Mouse (Mus musculus) neural tube, embryonic 15.5 days (tissue): ENCODE data around the gene Atp10b. TPM values are rescaled to one million over a fixed set of nuclear protein-coding genes. Genes with fewer than 3 reads are reported as not detected.

Experiments
- ATAC-seq: fragments of 200-750 bp; cut with Nextera tagmentation; 2 replicates; pipeline ENCODE4 v1.8.0; 2017; ENCODE audit warnings: mild to moderate bottlenecking, moderate TSS enrichment, moderate library complexity; ENCODE audit not compliant: low FRiP score
- H3K27ac ChIP-seq: fragments of 300-500 bp; sonication (generic); replicated peaks from 2 replicates; pipeline ENCODE4 v1.5.1; 2015; ENCODE audit warnings: mild to moderate bottlenecking, inconsistent platforms
- H3K27me3 ChIP-seq: fragments of 300-500 bp; sonication (generic); replicated peaks from 2 replicates; pipeline ENCODE4 v1.6.1; 2015; ENCODE audit warnings: inconsistent platforms
- H3K36me3 ChIP-seq: fragments of 300-500 bp; sonication (generic); 2 replicates; pipeline ENCODE4 v1.6.1; 2015; ENCODE audit warnings: inconsistent platforms
- H3K4me1 ChIP-seq: fragments of 300-500 bp; sonication (generic); 2 replicates; pipeline ENCODE4 v1.6.1; 2015; ENCODE audit warnings: inconsistent platforms
- H3K4me2 ChIP-seq: fragments of 300-500 bp; sonication (generic); 2 replicates; pipeline ENCODE4 v1.6.1; 2015; ENCODE audit warnings: inconsistent platforms, mild to moderate bottlenecking, moderate library complexity
- H3K4me3 ChIP-seq: fragments of 300-500 bp; sonication (generic); replicated peaks from 2 replicates; pipeline ENCODE4 v1.5.1; 2015; ENCODE audit warnings: mild to moderate bottlenecking, inconsistent platforms
- H3K9ac ChIP-seq: fragments of 300-500 bp; sonication (generic); replicated peaks from 2 replicates; pipeline ENCODE4 v1.6.1; 2015; ENCODE audit warnings: mild to moderate bottlenecking, inconsistent platforms
- H3K9me3 ChIP-seq: fragments of 300-500 bp; sonication (generic); replicated peaks from 2 replicates; pipeline ENCODE4 v1.6.1; 2016; ENCODE audit warnings: inconsistent platforms
- WGBS: fragments of 180-500 bp; shearing (Covaris S2); methylation state at CpG from one replicate; pipeline ENCODE4 v1.1.7; 2015; ENCODE audit warnings: mixed read lengths; 5-methylcytosine and 5-hydroxymethylcytosine counted together
- polyA plus RNA-seq: library from polyadenylated mRNA; unstranded; fragments of >200 nt; fragmentation: Nextera tagmentation; extraction: Ambion mirVana; gene quantifications from 2 replicates; pipeline ENCODE4 v1.2.1, GENCODE M21; 2015

Atp10b gene
- polyA plus RNA-seq, 1 experiment from 2014 or later: 0.15 TPM

DNA sequence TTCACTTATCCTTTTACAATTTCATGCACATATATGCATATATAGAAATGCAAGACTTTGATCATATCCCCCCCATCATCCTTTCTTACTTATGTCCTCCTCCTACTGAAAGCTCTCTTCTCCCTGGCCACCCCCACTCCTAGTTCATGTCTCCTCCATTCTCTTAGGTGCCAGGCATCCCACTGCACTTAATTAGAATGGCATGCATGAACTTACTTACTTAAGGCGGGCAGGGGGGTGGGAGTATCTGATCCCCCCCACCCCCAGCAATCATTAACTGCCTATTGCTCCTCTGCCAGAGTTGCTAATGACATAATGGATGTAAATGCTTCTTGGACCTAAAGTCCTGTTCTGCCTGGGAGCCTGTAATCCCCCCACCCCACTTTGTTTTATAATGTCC, 9.1 kb downstream of the Atp10b start:
- ATAC-seq: no peak

DNA sequence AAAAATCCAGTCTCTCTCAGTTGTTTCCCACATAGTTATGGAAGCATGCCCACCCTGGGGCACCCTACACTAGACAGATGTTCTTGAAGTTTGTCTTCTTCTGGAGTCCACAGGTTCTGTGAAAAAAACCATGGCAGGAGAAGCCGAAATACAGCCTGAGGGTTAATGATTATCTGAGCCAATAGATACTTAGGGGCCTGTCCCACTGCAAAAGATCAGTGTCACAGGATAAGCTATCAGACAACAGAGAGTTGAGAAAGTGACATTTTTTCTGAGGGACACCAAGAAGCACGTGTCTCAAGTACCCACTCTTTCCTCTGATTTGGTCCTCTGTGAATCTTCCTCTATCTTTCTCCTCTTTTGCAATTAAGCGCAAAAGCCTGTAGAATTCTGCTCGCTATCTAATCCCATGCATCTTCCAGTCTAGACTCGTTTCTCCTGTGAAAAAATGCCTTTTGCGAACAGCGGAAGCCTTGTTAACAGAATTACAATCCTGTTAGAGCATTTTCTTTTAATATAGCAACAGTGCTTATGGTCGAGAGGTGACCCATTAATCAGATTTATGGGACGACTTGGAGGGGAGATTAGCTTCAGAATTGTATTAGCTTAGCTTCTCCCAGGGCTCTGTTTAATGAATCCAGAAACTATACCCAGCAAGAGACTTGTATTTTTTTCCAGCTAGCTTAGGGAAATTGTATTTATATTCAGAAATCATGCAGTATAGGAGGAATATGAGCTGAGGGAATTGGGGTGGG, 10.7 kb downstream of the Atp10b start:
- H3K36me3 ChIP-seq: no peaks in the 10 kb centered on the region
- H3K4me3 ChIP-seq: no peak overlapping the region
- H3K9ac ChIP-seq: no peak overlapping the region
- H3K27ac ChIP-seq: no peak overlapping the region
- H3K4me1 ChIP-seq: peaks cover 6% of the 10 kb centered on the region
- H3K9me3 ChIP-seq: no peaks in the 10 kb centered on the region
- peak; percentile 74; the same call in 1 of the 2 replicates for ATAC-seq
- 46% methylated on average over 9 of the region's 9 CpGs for WGBS
- no peaks in the 10 kb centered on the region for H3K27me3 ChIP-seq
- H3K4me2 ChIP-seq: no peak overlapping the region

More for the DNA sequence above, 9.1 kb downstream of the Atp10b start:
- H3K9ac ChIP-seq: no peak overlapping the region
- H3K36me3 ChIP-seq: no peaks in the 10 kb centered on the region
- H3K27me3 ChIP-seq: no peaks in the 10 kb centered on the region
- peaks cover 6% of the 10 kb centered on the region for H3K4me1 ChIP-seq
- WGBS: 41% methylated on average over 1 of the region's 1 CpGs
- H3K4me2 ChIP-seq: no peak overlapping the region
- H3K4me3 ChIP-seq: no peak overlapping the region
- no peak overlapping the region for H3K27ac ChIP-seq
- no peaks in the 10 kb centered on the region for H3K9me3 ChIP-seq

DNA sequence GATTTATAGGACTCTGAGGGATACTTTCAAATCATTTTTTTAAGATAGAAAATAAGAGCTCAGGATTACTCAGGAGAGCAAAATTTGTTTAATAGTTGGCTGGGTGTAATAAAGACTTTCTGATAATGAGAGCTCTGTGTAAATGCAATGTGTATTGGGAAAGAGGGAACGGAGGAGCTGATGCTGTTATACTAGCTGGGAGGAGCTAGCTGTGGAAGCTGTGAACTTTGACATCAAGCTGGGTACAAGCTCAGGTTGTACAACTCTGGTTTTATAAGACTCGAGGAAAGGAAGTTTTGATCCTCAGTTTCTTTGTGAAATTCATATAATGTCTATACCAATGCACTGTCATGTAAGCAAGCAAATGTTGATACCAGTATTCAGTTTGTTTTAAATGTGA, 20.9 kb downstream of the Atp10b start:
- H3K36me3 ChIP-seq: no peaks in the 10 kb centered on the region
- no peaks in the 10 kb centered on the region for H3K4me1 ChIP-seq
- H3K9me3 ChIP-seq: no peaks in the 10 kb centered on the region
- H3K4me2 ChIP-seq: no peak overlapping the region
- H3K27me3 ChIP-seq: no peaks in the 10 kb centered on the region
- no peak overlapping the region for H3K27ac ChIP-seq
- H3K9ac ChIP-seq: no peak overlapping the region
- 78% methylated on average over 2 of the region's 2 CpGs for WGBS
- no peak overlapping the region for H3K4me3 ChIP-seq
- ATAC-seq: no peak

DNA sequence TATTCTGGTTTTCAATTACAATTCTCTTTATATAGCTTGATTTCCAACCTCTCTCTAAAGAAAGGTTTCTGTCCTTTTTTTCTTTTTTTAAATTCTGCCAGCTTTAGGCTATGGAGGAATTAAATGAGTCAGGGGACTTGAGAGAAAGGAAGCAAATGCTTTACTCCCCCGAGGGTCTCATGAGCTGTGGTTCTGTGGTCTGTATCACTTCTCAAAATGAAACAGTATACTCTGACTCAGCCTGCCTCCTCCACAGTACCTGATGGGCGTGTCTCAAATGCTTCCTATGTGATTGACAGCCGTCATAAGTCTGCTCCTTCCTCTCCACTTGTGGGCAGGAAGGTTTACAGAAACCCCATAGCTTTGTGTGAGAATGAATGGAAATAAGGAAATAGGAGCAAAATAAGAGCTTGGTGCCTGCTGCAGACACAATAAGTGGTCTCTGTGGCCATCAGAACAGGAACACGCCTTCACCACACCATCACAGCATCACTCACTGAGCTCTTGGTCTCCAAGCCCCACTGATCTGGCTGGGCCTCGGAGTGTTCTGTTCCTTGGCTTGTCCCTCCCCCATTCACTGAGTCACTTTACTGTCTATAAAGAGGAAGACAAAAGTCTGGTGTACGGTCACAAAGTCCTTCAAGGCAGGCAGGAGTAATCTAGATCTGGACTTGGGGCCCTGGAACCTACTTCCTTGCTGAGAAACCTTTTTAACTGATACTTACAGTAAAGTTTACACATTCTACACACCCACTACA, 24.9 kb downstream of the Atp10b start:
- H3K4me3 ChIP-seq: no peak overlapping the region
- 77% methylated on average over 6 of the region's 6 CpGs for WGBS
- no peaks in the 10 kb centered on the region for H3K9me3 ChIP-seq
- H3K36me3 ChIP-seq: no peaks in the 10 kb centered on the region
- no peak overlapping the region for H3K27ac ChIP-seq
- H3K9ac ChIP-seq: no peak overlapping the region
- H3K4me2 ChIP-seq: no peak overlapping the region
- no peak for ATAC-seq
- no peaks in the 10 kb centered on the region for H3K27me3 ChIP-seq
- H3K4me1 ChIP-seq: no peaks in the 10 kb centered on the region

DNA sequence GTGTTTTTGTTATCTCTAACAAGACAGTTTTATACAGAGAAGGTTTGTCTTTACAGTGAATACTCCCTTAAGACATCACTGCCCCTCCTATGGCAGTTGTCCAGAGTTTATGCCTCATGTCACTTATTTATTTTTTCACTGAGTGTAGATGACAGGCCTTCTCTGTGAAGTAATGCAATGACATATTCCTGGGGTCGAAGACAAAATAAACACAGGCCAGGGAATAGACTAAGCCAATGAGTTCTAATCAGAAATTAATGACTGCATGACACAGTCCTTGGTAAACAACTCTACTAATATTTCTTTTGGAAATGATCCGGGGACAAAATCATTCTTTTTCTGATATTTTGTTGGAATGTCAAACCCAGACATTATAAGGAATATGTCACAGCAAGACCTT, 32.7 kb downstream of the Atp10b start:
- Histone ChIP-seq H3K4me2 (no peak overlapping the region), H3K27ac (no peak overlapping the region), H3K4me3 (no peak overlapping the region), H3K27me3 (no peaks in the 10 kb centered on the region), H3K9ac (no peak overlapping the region), H3K36me3 (no peaks in the 10 kb centered on the region), H3K4me1 (no peaks in the 10 kb centered on the region), H3K9me3 (no peaks in the 10 kb centered on the region)
- 79% methylated on average over 2 of the region's 2 CpGs for WGBS
- no peak for ATAC-seq

DNA sequence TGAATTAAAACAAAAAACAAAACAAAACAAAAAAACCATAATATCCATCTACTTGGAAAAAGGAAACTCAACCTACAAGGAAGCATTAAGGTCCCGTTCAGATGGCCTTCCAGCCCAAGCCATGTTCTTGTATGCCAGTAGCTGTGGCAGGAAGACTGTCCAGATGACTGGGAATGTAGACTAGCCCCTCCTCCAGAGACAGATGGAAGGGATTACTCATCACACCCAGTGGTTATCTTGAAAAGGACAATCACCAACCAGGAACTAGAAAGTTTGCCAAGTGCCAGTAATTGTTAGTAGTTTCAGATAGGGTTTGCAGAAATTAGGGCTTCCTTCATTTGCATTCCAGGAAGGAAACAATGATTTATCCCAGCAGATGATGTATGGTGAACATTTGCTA, 33.1 kb downstream of the Atp10b start:
- H3K27me3 ChIP-seq: no peaks in the 10 kb centered on the region
- H3K4me2 ChIP-seq: no peak overlapping the region
- no peak for ATAC-seq
- H3K9ac ChIP-seq: no peak overlapping the region
- no peaks in the 10 kb centered on the region for H3K9me3 ChIP-seq
- no peak overlapping the region for H3K27ac ChIP-seq
- no peak overlapping the region for H3K4me3 ChIP-seq
- H3K4me1 ChIP-seq: no peaks in the 10 kb centered on the region
- no peaks in the 10 kb centered on the region for H3K36me3 ChIP-seq
- 91% methylated on average over 1 of the region's 1 CpGs for WGBS

DNA sequence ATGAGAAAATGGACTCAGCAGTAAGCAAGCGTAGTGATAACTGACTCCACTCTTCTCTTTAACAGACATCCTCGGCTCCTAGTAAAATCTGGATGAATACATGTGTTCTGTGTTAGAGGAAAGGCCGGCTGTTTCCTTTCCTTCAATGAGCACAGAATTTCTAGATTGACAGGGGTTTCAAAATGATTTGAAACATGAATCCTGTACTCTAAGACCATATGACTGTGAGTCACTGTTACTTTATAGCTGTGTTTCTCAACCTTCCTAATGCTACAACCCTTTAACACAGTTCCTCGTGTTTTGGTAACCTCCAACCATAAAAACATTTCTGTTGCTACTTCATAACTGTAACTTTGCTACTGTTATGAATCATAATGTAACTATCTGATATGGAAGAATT, 33.8 kb downstream of the Atp10b start:
- H3K27me3 ChIP-seq: no peaks in the 10 kb centered on the region
- H3K36me3 ChIP-seq: no peaks in the 10 kb centered on the region
- ATAC-seq: no peak
- no peak overlapping the region for H3K9ac ChIP-seq
- H3K27ac ChIP-seq: no peak overlapping the region
- no peaks in the 10 kb centered on the region for H3K4me1 ChIP-seq
- no peaks in the 10 kb centered on the region for H3K9me3 ChIP-seq
- no peak overlapping the region for H3K4me3 ChIP-seq
- WGBS: 91% methylated on average over 4 of the region's 4 CpGs
- H3K4me2 ChIP-seq: no peak overlapping the region

DNA sequence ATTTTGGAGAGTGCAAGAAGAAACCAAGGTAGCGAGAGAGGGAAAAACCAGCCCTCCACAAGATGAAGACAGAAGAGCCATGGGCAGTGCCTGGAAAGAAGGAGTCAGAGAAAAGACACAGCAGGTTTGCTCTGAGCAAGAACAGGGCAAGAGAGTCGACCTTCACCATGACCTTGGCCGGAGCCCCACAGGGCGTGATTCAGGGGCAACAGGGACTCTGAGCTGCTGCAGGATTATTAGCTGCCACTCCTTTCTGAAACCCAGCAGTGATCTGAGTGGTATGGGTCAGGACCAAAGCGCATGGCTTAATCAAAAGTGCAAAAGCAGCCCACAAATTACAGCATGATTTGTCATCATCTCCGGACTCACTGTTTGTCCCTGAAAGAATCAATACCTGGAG, 36.6 kb downstream of the Atp10b start:
- Histone ChIP-seq H3K4me3 (no peak overlapping the region), H3K27ac (no peak overlapping the region), H3K9ac (no peak overlapping the region), H3K4me2 (no peak overlapping the region), H3K36me3 (no peaks in the 10 kb centered on the region), H3K9me3 (no peaks in the 10 kb centered on the region), H3K4me1 (no peaks in the 10 kb centered on the region), H3K27me3 (no peaks in the 10 kb centered on the region)
- no peak for ATAC-seq
- 69% methylated on average over 6 of the region's 6 CpGs for WGBS

DNA sequence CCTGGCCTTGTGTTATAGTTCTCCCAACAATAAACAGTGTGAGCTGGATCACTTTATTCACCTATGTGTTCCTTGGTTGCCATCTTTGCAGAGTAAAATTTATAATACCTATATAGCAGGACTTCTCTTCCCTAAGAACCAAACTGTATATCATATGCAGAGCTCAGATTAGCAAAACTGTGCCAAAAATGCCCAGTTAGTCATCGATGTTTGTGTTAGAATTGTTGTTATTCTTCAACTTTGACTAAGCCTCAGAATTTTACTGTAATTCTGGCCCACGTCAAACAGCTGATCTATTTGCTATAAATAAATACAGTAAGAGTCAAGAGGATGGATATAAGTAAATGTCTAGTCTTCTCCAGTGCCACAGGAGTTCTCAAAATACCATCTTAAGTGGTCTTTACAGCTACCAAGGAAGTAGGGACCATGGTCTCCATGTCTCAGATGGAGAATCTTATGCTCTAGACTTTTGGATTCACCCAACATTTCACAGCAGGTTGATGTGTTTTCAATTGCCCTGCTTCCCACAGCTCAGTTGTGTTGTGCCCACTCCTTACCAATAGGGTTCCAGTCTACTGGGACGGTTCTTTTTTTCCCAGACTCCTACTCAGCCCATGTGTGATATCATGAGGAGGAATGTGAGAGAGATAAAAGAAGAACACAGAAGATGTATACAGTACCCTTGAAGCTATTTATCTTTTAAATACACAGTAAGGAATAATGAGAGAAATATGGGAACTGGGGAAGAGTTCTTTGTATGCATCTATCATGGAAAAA, 40.3 kb downstream of the Atp10b start:
- H3K4me1 ChIP-seq: no peaks in the 10 kb centered on the region
- no peak overlapping the region for H3K4me3 ChIP-seq
- 92% methylated on average over 3 of the region's 3 CpGs for WGBS
- no peaks in the 10 kb centered on the region for H3K36me3 ChIP-seq
- no peak for ATAC-seq
- H3K27ac ChIP-seq: no peak overlapping the region
- no peaks in the 10 kb centered on the region for H3K9me3 ChIP-seq
- H3K9ac ChIP-seq: no peak overlapping the region
- no peaks in the 10 kb centered on the region for H3K27me3 ChIP-seq
- H3K4me2 ChIP-seq: no peak overlapping the region

DNA sequence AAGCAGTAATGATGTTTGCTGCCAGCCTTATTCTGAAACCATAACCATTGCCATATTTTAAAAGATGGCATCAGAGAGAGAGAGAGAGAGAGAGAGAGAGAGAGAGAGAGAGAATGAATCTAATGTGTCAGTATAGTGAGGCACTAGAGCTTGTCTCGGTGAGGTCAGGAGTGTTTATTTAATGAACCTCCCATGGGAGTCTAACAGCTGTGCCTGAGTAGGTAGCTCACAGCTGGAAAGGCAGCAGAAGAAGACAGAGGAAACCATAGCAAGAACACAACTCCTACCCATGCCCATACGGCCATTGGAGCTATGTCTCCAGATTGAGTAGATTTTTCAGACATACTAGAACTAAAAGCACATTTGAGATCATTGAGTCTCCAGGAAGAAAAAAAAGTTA, 49.1 kb downstream of the Atp10b start:
- Histone ChIP-seq H3K36me3 (no peaks in the 10 kb centered on the region), H3K27me3 (no peaks in the 10 kb centered on the region), H3K9ac (no peak overlapping the region), H3K4me2 (no peak overlapping the region), H3K9me3 (no peaks in the 10 kb centered on the region), H3K27ac (no peak overlapping the region), H3K4me3 (no peak overlapping the region), H3K4me1 (no peaks in the 10 kb centered on the region)
- ATAC-seq: no peak
- WGBS: 72% methylated on average over 2 of the region's 2 CpGs

DNA sequence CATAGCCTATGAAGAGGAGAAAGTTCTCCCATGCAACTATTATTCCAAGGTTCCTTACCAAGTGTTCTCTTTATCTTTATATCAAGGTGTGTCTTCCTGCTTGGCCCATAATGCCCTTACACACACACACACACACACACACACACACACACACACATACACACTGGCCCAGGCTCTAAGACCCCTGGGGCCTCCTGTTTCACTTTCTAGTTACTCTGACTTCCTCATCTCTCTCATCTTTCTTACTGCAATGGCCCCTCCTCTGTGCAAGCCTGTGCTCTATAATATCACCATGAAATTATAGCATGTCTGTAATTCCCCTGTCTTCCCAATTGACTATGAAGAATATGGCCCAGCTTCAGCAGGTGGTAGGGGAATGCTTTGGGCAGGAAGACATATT, 49.7 kb downstream of the Atp10b start:
- Histone ChIP-seq H3K36me3 (no peaks in the 10 kb centered on the region), H3K4me2 (no peak overlapping the region), H3K9me3 (no peaks in the 10 kb centered on the region), H3K4me1 (no peaks in the 10 kb centered on the region), H3K9ac (no peak overlapping the region), H3K27ac (no peak overlapping the region), H3K4me3 (no peak overlapping the region), H3K27me3 (no peaks in the 10 kb centered on the region)
- ATAC-seq: no peak

DNA sequence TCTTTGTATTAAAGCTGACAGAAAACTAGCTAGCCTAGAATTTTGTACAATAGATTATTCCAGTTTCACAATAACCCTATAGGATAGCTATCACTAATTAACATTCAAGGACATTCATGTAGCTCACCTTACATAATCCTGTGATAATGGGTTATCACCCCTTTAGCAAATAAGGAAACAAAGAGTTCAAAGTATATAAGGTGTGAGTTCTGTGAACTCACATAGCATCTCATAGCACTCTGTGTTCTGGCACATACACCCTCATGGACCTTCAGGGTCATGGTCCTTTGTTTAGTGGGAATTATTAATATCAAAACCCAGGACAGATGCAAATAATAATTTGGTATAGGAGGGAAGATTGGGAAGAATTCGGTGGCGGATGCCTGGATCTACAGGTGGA, 50.4 kb downstream of the Atp10b start:
- no peak overlapping the region for H3K27ac ChIP-seq
- no peaks in the 10 kb centered on the region for H3K4me1 ChIP-seq
- no peak overlapping the region for H3K4me2 ChIP-seq
- no peaks in the 10 kb centered on the region for H3K36me3 ChIP-seq
- H3K27me3 ChIP-seq: no peaks in the 10 kb centered on the region
- 94% methylated on average over 2 of the region's 2 CpGs for WGBS
- no peak for ATAC-seq
- no peak overlapping the region for H3K9ac ChIP-seq
- H3K4me3 ChIP-seq: no peak overlapping the region
- no peaks in the 10 kb centered on the region for H3K9me3 ChIP-seq
